Mouse (Mus musculus) cortical plate, adult 2 months (tissue): ENCODE results near the gene Vsig2. TPM values are rescaled to one million over a fixed set of nuclear protein-coding genes. Genes with fewer than 3 reads are reported as not detected.

ENCODE experiments used
- H3K27ac ChIP-seq: fragments of 200-500 bp; 2 replicates; pipeline ENCODE4 v1.5.1; 2012; ENCODE audit warnings: low read length, control low read depth, inconsistent platforms; ENCODE audit not compliant: insufficient read depth
- H3K4me1 ChIP-seq: fragments of 200-500 bp; 2 replicates; pipeline ENCODE4 v1.6.1; 2011; ENCODE audit warnings: low read length; ENCODE audit not compliant: control insufficient read depth, insufficient read depth
- H3K4me3 ChIP-seq: fragments of 200-500 bp; 2 replicates; pipeline ENCODE4 v1.5.1; 2011; ENCODE audit warnings: mild to moderate bottlenecking, low read length, control low read depth; ENCODE audit not compliant: insufficient read depth
- CTCF ChIP-seq: fragments of 200-500 bp; IDR thresholded peaks from 2 replicates; pipeline ENCODE4 v1.5.1; 2011; ENCODE audit warnings: mild to moderate bottlenecking, control low read depth, low read length; ENCODE audit not compliant: insufficient read depth; ENCODE audit errors: extremely low read depth
- POLR2A ChIP-seq: fragments of 200-500 bp; IDR thresholded peaks from 2 replicates; pipeline ENCODE4 v1.6.1; 2011; ENCODE audit warnings: mild to moderate bottlenecking, low read length, control low read depth; ENCODE audit not compliant: insufficient read depth; ENCODE audit errors: extremely low read depth
- polyA plus RNA-seq: library from polyadenylated mRNA; depleted of rRNA; stranded (reverse); fragments of >200 nt; gene quantifications from 2 replicates; pipeline ENCODE4 v1.2.3, GENCODE M21; 2012

Gene Vsig2
- polyA plus RNA-seq, 1 experiment, result 6.6 TPM

- H3K27ac ChIP-seq, result peak overlapping the region; percentile 68
- peaks cover 2% of the 10 kb centered on the region; the same call in 1 of the 2 replicates for H3K4me1 ChIP-seq
- peak overlapping the region; percentile 20 for H3K4me3 ChIP-seq
- TF ChIP-seq CTCF (0 out of 2 replicates have a peak, but pooled peaks have one; percentile 3), POLR2A (0 out of 2 replicates have a peak, but pooled peaks have one; percentile 13)
These were observed 8.8 kb upstream of the Vsig2 start for GRCm38 (mm10) chr9:37530031-37530887.

- TF ChIP-seq CTCF, result no peak
- no peak for TF ChIP-seq POLR2A
- Histone ChIP-seq H3K4me3 (peak overlapping the region; percentile 20), H3K4me1 (peaks cover 2% of the 10 kb centered on the region; the same call in 1 of the 2 replicates), H3K27ac (peak overlapping the region; percentile 68)
These were observed 8.0 kb upstream of the Vsig2 start for GRCm38 (mm10) chr9:37530888-37531705.

GRCm38 (mm10) chr9:37536851-37537250, 2.2 kb upstream of the Vsig2 start:
- Histone ChIP-seq H3K4me3 (no peak overlapping the region), H3K27ac (no peak overlapping the region), H3K4me1 (0 out of 2 replicates have a peak, but pooled peaks cover 1% of the 10 kb centered on the region)
- TF ChIP-seq CTCF, result no peak
- TF ChIP-seq POLR2A, result no peak

- no peak overlapping the region for H3K4me3 ChIP-seq
- TF ChIP-seq POLR2A (no peak), CTCF (no peak)
- no peak overlapping the region for H3K27ac ChIP-seq
- H3K4me1 ChIP-seq, result 0 out of 2 replicates have a peak, but pooled peaks cover 1% of the 10 kb centered on the region
These were observed 1.3 kb upstream of the Vsig2 start for GRCm38 (mm10) chr9:37537658-37538250.

- Histone ChIP-seq H3K4me1 (peaks cover 2% of the 10 kb centered on the region), H3K4me3 (no peak overlapping the region), H3K27ac (0 out of 2 replicates have a peak overlapping the region, but pooled peaks have one; percentile 43)
- no peak for TF ChIP-seq POLR2A
- TF ChIP-seq CTCF, result no peak
These were observed 1.2 kb downstream of the Vsig2 start for GRCm38 (mm10) chr9:37540226-37540625.

GRCm38 (mm10) chr9:37540701-37541575, 1.9 kb downstream of the Vsig2 start:
- Histone ChIP-seq H3K27ac (no peak overlapping the region), H3K4me3 (no peak overlapping the region)

GRCm38 (mm10) chr9:37541851-37542642, 3.0 kb downstream of the Vsig2 start:
- Histone ChIP-seq H3K4me3 (no peak overlapping the region), H3K27ac (no peak overlapping the region)
- TF ChIP-seq POLR2A (peak; percentile 35), CTCF (no peak)

More at GRCm38 (mm10) chr9:37540701-37541575, 1.9 kb downstream of the Vsig2 start:
- TF ChIP-seq CTCF, result no peak
- TF ChIP-seq POLR2A, result peak; percentile 36; the same call in 1 of the 2 replicates
- H3K4me1 ChIP-seq, result peaks cover 5% of the 10 kb centered on the region

More at GRCm38 (mm10) chr9:37541851-37542642, 3.0 kb downstream of the Vsig2 start:
- H3K4me1 ChIP-seq, result peaks cover 5% of the 10 kb centered on the region
